Mouse (Mus musculus) MEL (cell line): ENCODE measurements at regions not wholly inside any gene's neighbourhood (a gene's known extent, or its start where the extent isn't known, plus 50 kb on each side); places are given as distances from the start of the nearest gene placed in this dataset.

Source experiments
- DNase-seq: peaks from one replicate; pipeline ENCODE4 v3.0.0; 2011; ENCODE audit warnings: low read depth, low spot score
- H3K27ac ChIP-seq: 2 replicates; pipeline ENCODE4 v1.5.1; 2012; ENCODE audit warnings: low read depth, mild to moderate bottlenecking, control low read depth, low read length, moderate library complexity; ENCODE audit not compliant: control insufficient read depth
- H3K27me3 ChIP-seq, 2 experiments: fragments of 150-350 bp in 1 of 2; sonication (generic) in 1 of 2; 2 replicates each; pipeline ENCODE4 v1.6.1; 2012; ENCODE audit warnings: low read length in 2 of 2, mild to moderate bottlenecking in 2 of 2, improper control_type of control experiment in 1 of 2, moderate library complexity in 1 of 2; ENCODE audit not compliant: insufficient read depth in 2 of 2, control insufficient read depth in 1 of 2
- H3K36me3 ChIP-seq, 2 experiments: 2 replicates each; pipeline ENCODE4 v1.6.1; 2012 to 2014; ENCODE audit warnings: low read length in 2 of 2, improper control_type of control experiment in 1 of 2, inconsistent platforms in 1 of 2, mild to moderate bottlenecking in 1 of 2; ENCODE audit not compliant: insufficient read depth in 2 of 2, control insufficient read depth in 1 of 2
- H3K4me1 ChIP-seq, 2 experiments: fragments of 150-350 bp in 1 of 2; sonication (generic) in 1 of 2; 2 replicates each; pipeline ENCODE4 v1.6.1; 2012; ENCODE audit warnings: low read length in 2 of 2, improper control_type of control experiment in 1 of 2, mild to moderate bottlenecking in 1 of 2; ENCODE audit not compliant: insufficient read depth in 2 of 2, control insufficient read depth in 1 of 2
- H3K4me3 ChIP-seq, 2 experiments: fragments of 150-350 bp in 1 of 2; sonication (generic) in 1 of 2; 2 replicates each; pipeline ENCODE4 v1.5.1; 2012; ENCODE audit warnings: low read depth in 2 of 2, low read length in 2 of 2, mild to moderate bottlenecking in 2 of 2, moderate library complexity in 2 of 2, control low read depth in 1 of 2, improper control_type of control experiment in 1 of 2; ENCODE audit not compliant: control insufficient read depth in 1 of 2, insufficient read depth in 1 of 2
- H3K79me2 ChIP-seq: 2 replicates; pipeline ENCODE4 v1.6.1; 2012; ENCODE audit warnings: mild to moderate bottlenecking, low read length, moderate library complexity; ENCODE audit not compliant: control insufficient read depth, poor library complexity, insufficient read depth
- H3K9ac ChIP-seq: 2 replicates; pipeline ENCODE4 v1.6.1; 2012; ENCODE audit warnings: low read depth, mild to moderate bottlenecking, control low read depth, low read length, moderate library complexity; ENCODE audit not compliant: control insufficient read depth, poor library complexity, severe bottlenecking
- H3K9me3 ChIP-seq: fragments of 150-350 bp; sonication (generic); replicated peaks from 2 replicates; pipeline ENCODE4 v1.6.1; 2012; ENCODE audit warnings: mild to moderate bottlenecking, low read length, improper control_type of control experiment, moderate library complexity; ENCODE audit not compliant: insufficient read depth
- BHLHE40 ChIP-seq: IDR thresholded peaks from 2 replicates; pipeline ENCODE4 v1.6.1; 2012; ENCODE audit warnings: low read depth, mild to moderate bottlenecking, inconsistent platforms, low read length, improper control_type of control experiment, borderline replicate concordance
- CHD1 ChIP-seq: IDR thresholded peaks from 2 replicates; pipeline ENCODE4 v1.6.1; 2012; ENCODE audit warnings: low read depth, mild to moderate bottlenecking, inconsistent platforms, low read length, improper control_type of control experiment
- CHD2 ChIP-seq: IDR thresholded peaks from 2 replicates; pipeline ENCODE4 v1.6.1; 2011; ENCODE audit warnings: low read length, improper control_type of control experiment
- CTCF ChIP-seq, 3 experiments: IDR thresholded peaks in 2 of 3; conservative IDR thresholded peaks in 1 of 3; 2 replicates each; pipeline ENCODE4 v1.5.1; 2011 to 2012; ENCODE audit warnings: low read length in 3 of 3, low read depth in 2 of 3, mild to moderate bottlenecking in 2 of 3, improper control_type of control experiment in 1 of 3, inconsistent platforms in 1 of 3, mixed read lengths in 1 of 3, moderate library complexity in 1 of 3; ENCODE audit not compliant: control insufficient read depth in 1 of 3, insufficient read depth in 1 of 3, poor library complexity in 1 of 3, severe bottlenecking in 1 of 3
- E2F4 ChIP-seq: IDR thresholded peaks from 2 replicates; pipeline ENCODE4 v1.6.1; 2011; ENCODE audit warnings: low read depth, low read length, improper control_type of control experiment, borderline replicate concordance
- ELF1 ChIP-seq: IDR thresholded peaks from 2 replicates; pipeline ENCODE4 v1.6.1; 2014; ENCODE audit warnings: low read depth, mild to moderate bottlenecking, inconsistent platforms, low read length, improper control_type of control experiment, moderate library complexity
- EP300 ChIP-seq, 2 experiments: IDR thresholded peaks; 2 replicates each; pipeline ENCODE4 v1.6.1; 2011; ENCODE audit warnings: improper control_type of control experiment in 2 of 2, low read length in 2 of 2, low read depth in 1 of 2, mild to moderate bottlenecking in 1 of 2
- JUND ChIP-seq: IDR thresholded peaks from 2 replicates; pipeline ENCODE4 v1.6.1; 2011; ENCODE audit warnings: low read depth, mild to moderate bottlenecking, improper control_type of control experiment, low read length
- KAT2A ChIP-seq: conservative IDR thresholded peaks from 2 replicates; pipeline ENCODE4 v1.6.1; 2012; ENCODE audit warnings: low read depth, low read length, improper control_type of control experiment, inconsistent platforms
- MEF2A ChIP-seq: IDR thresholded peaks from 2 replicates; pipeline ENCODE4 v1.6.1; 2014; ENCODE audit warnings: low read depth, mild to moderate bottlenecking, inconsistent platforms, low read length, improper control_type of control experiment; ENCODE audit not compliant: poor library complexity, insufficient replicate concordance, severe bottlenecking; ENCODE audit errors: extremely low read depth
- MYB ChIP-seq: IDR thresholded peaks from 2 replicates; pipeline ENCODE4 v1.6.1; 2011; ENCODE audit warnings: mild to moderate bottlenecking, low read depth, low read length, improper control_type of control experiment
- NELFE ChIP-seq: IDR thresholded peaks from 2 replicates; pipeline ENCODE4 v1.6.1; 2011; ENCODE audit warnings: low read depth, low read length, improper control_type of control experiment
- NRF1 ChIP-seq: IDR thresholded peaks from 2 replicates; pipeline ENCODE4 v1.6.1; 2014; ENCODE audit warnings: low read depth, mild to moderate bottlenecking, inconsistent platforms, low read length, improper control_type of control experiment, moderate library complexity; ENCODE audit not compliant: poor library complexity, insufficient read depth, severe bottlenecking
- POLR2A ChIP-seq, 2 experiments: IDR thresholded peaks; 2 replicates each; pipeline ENCODE4 v1.6.1; 2011 to 2012; ENCODE audit warnings: low read length in 2 of 2, mild to moderate bottlenecking in 2 of 2, control low read depth in 1 of 2, improper control_type of control experiment in 1 of 2, low read depth in 1 of 2, moderate library complexity in 1 of 2; ENCODE audit not compliant: control insufficient read depth in 1 of 2, insufficient read depth in 1 of 2, poor library complexity in 1 of 2
- POLR2AphosphoS2 ChIP-seq: IDR thresholded peaks from 2 replicates; pipeline ENCODE4 v1.6.1; 2011; ENCODE audit warnings: low read length, improper control_type of control experiment
- RAD21 ChIP-seq: IDR thresholded peaks from 2 replicates; pipeline ENCODE4 v1.6.1; 2011; ENCODE audit warnings: mild to moderate bottlenecking, low read depth, low read length, improper control_type of control experiment
- SMC3 ChIP-seq: IDR thresholded peaks from 2 replicates; pipeline ENCODE4 v1.6.1; 2011; ENCODE audit warnings: low read depth, low read length, improper control_type of control experiment
- TAL1 ChIP-seq: IDR thresholded peaks from 2 replicates; pipeline ENCODE4 v1.6.1; 2012; ENCODE audit warnings: mild to moderate bottlenecking, inconsistent platforms, low read length, moderate library complexity, mixed read lengths
- TBP ChIP-seq: IDR thresholded peaks from 2 replicates; pipeline ENCODE4 v1.8.0; 2011; ENCODE audit warnings: low read depth, low read length, improper control_type of control experiment
- TCF12 ChIP-seq: IDR thresholded peaks from 2 replicates; pipeline ENCODE4 v1.6.1; 2014; ENCODE audit warnings: low read depth, mild to moderate bottlenecking, inconsistent platforms, low read length, improper control_type of control experiment, moderate library complexity
- UBTF ChIP-seq: IDR thresholded peaks from 2 replicates; pipeline ENCODE4 v1.6.1; 2012; ENCODE audit warnings: low read depth, mild to moderate bottlenecking, inconsistent platforms, low read length, improper control_type of control experiment, moderate library complexity, borderline replicate concordance; ENCODE audit not compliant: insufficient read depth
- USF1 ChIP-seq: IDR thresholded peaks from 2 replicates; pipeline ENCODE4 v1.6.1; 2014; ENCODE audit warnings: low read depth, mild to moderate bottlenecking, inconsistent platforms, low read length, improper control_type of control experiment, moderate library complexity
- USF2 ChIP-seq, 2 experiments: IDR thresholded peaks; 2 replicates each; pipeline ENCODE4 v1.6.1; 2011 to 2012; ENCODE audit warnings: improper control_type of control experiment in 2 of 2, low read length in 2 of 2, borderline replicate concordance in 1 of 2, inconsistent platforms in 1 of 2, low read depth in 1 of 2, mild to moderate bottlenecking in 1 of 2; ENCODE audit not compliant: insufficient read depth in 1 of 2
- ZC3H11A ChIP-seq: IDR thresholded peaks from 2 replicates; pipeline ENCODE4 v1.6.1; 2012; ENCODE audit warnings: low read depth, mild to moderate bottlenecking, inconsistent platforms, low read length, improper control_type of control experiment
- ZKSCAN1 ChIP-seq: IDR thresholded peaks from 2 replicates; pipeline ENCODE4 v1.6.1; 2012; ENCODE audit warnings: low read depth, mild to moderate bottlenecking, inconsistent platforms, low read length, improper control_type of control experiment, moderate library complexity

DNA sequence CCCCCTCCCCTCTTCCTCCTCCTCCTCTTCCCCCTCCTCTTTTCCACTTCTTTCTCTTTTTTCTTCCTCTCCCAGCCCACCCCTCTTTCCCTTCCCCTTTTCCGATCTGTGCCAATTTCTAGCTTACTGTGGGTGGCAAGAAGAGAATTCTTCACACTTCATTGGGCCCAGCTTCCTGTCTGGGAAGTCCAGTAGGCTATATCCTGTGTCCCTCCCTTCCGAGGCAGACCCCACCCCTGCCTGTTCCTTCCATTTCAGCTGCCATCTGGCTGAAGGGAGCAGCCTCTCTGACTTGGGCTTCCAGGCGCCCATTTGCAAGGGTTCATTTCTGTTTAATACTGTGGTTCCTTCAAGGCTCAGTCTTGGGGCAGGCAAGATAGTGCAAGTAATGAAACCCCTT lies 86.2 kb upstream of the Mrps10 start:
- Histone ChIP-seq H3K9ac (no peak overlapping the region), H3K27ac (no peak overlapping the region), H3K9me3 (no peaks in the 10 kb centered on the region), H3K4me3 (no peak overlapping the region), H3K36me3 (no peaks in the 10 kb centered on the region), H3K27me3 (no peaks in the 10 kb centered on the region), H3K79me2 (no peaks in the 10 kb centered on the region), H3K4me1 (no peaks in the 10 kb centered on the region)
- DNase-seq, result no peak
- TF ChIP-seq MYB (no peak), ELF1 (no peak), POLR2AphosphoS2 (no peak), BHLHE40 (no peak), CHD1 (no peak), TBP (no peak), EP300 (IDR thresholded peaks at IDR 0.05; ENCODE audit: low read depth in 1 of 2, low read length in 2 of 2) (no peak), POLR2A (IDR thresholded peaks at IDR 0.05; ENCODE audit: control insufficient read depth in 1 of 2, insufficient read depth in 1 of 2, low read depth in 1 of 2, low read length in 2 of 2, poor library complexity in 1 of 2) (no peak)

GRCm38 (mm10) chr17:47277890-47278289 lies 90.8 kb upstream of the Mrps10 start:
- Histone ChIP-seq H3K27ac (no peak overlapping the region), H3K9me3 (no peaks in the 10 kb centered on the region), H3K36me3 (peaks cover 0 to 3% of the 10 kb centered on the region in 2 experiments; a peak in 2 of 4 replicates), H3K79me2 (no peaks in the 10 kb centered on the region), H3K27me3 (no peaks in the 10 kb centered on the region), H3K9ac (no peak overlapping the region), H3K4me1 (peaks cover 0 to 9% of the 10 kb centered on the region in 2 experiments; a peak in 3 of 4 replicates), H3K4me3 (no peak overlapping the region)
- peak; percentile 16; the same call in 1 of the 2 replicates for TF ChIP-seq TCF12
- TF ChIP-seq MEF2A, result no peak
- no peak for TF ChIP-seq RAD21
- peak in 1 of 2 experiments; percentile 7; a peak in 1 of 4 replicates for TF ChIP-seq EP300 (IDR thresholded peaks at IDR 0.05; ENCODE audit: low read depth in 1 of 2, low read length in 2 of 2)
- TF ChIP-seq TAL1, result 0 out of 2 replicates have a peak, but pooled peaks have one; percentile 8
- DNase-seq, result no peak

GRCm38 (mm10) chr17:47276639-47277038 lies 92.0 kb upstream of the Mrps10 start:
- no peaks in the 10 kb centered on the region for H3K79me2 ChIP-seq
- H3K27me3 ChIP-seq, result no peaks in the 10 kb centered on the region
- H3K9me3 ChIP-seq, result no peaks in the 10 kb centered on the region
- TF ChIP-seq JUND (no peak), USF2 (IDR thresholded peaks at IDR 0.05; ENCODE audit: borderline replicate concordance in 1 of 2, insufficient read depth in 1 of 2, low read depth in 1 of 2, low read length in 2 of 2) (no peak), CHD1 (no peak), TBP (no peak), CHD2 (no peak), E2F4 (no peak), KAT2A (no peak), USF1 (no peak), ZC3H11A (no peak), TAL1 (no peak), ELF1 (no peak), ZKSCAN1 (no peak), SMC3 (no peak), NELFE (no peak), NRF1 (no peak), UBTF (no peak), BHLHE40 (no peak), CTCF (IDR thresholded peaks at IDR 0.05 in 2 of 3, conservative IDR thresholded peaks at IDR 0.05 in 1 of 3; ENCODE audit: control insufficient read depth in 1 of 3, insufficient read depth in 1 of 3, low read depth in 2 of 3, low read length in 3 of 3, poor library complexity in 1 of 3, severe bottlenecking in 1 of 3) (no peak)
- no peak overlapping the region for H3K27ac ChIP-seq
- DNase-seq, result no peak
- no peak overlapping the region for H3K4me3 ChIP-seq
- H3K4me1 ChIP-seq, result peaks cover 0 to 17% of the 10 kb centered on the region in 2 experiments; a peak in 3 of 4 replicates
- H3K9ac ChIP-seq, result no peak overlapping the region
- peaks cover 0 to 13% of the 10 kb centered on the region in 2 experiments; a peak in 2 of 4 replicates for H3K36me3 ChIP-seq
